Mouse (Mus musculus) kidney, adult 9 months (tissue): ENCODE measurements around the gene Zfp688.
"Not testable (repeated sequence)": the region's sequence is repeated elsewhere in the genome, so short reads cannot be mapped to it uniquely, and the experiment has no call there.

Source experiments
- DNase-seq: peaks from one replicate; pipeline ENCODE4 v3.0.0; 2022

The Zfp688 gene

GRCm38 (mm10) chr7:127406002-127406987, 15.6 kb downstream of the Zfp688 start, which contains the start of gene Zfp764:
Gene Zfp764, minus strand, starts transcription at chr7:127406822.
- peak; percentile 96 for DNase-seq

GRCm38 (mm10) chr7:127404101-127404500, 17.8 kb downstream of the Zfp688 start:
- DNase-seq = not testable (repeated sequence)

- DNase-seq = no peak
Measured at GRCm38 (mm10) chr7:127402980-127403379, 18.9 kb downstream of the Zfp688 start.

GRCm38 (mm10) chr7:127400355-127400754, 21.5 kb downstream of the Zfp688 start:
- no peak for DNase-seq

- DNase-seq = no peak
Measured at GRCm38 (mm10) chr7:127393944-127394333, 27.9 kb downstream of the Zfp688 start.

- peak; percentile 100 for DNase-seq
Measured at GRCm38 (mm10) chr7:127393157-127393943, 28.5 kb downstream of the Zfp688 start, which contains the start of gene E430018J23Rik. Gene E430018J23Rik, minus strand, starts transcription at chr7:127393629.

- no peak for DNase-seq
Measured at GRCm38 (mm10) chr7:127392251-127392824, 29.5 kb downstream of the Zfp688 start.

GRCm38 (mm10) chr7:127391538-127391937, 30.3 kb downstream of the Zfp688 start:
- DNase-seq = no peak

GRCm38 (mm10) chr7:127390306-127390705, 31.6 kb downstream of the Zfp688 start:
- DNase-seq = no peak

GRCm38 (mm10) chr7:127388201-127388600, 33.7 kb downstream of the Zfp688 start:
- not testable (repeated sequence) for DNase-seq

- DNase-seq = peak; percentile 97
Measured at GRCm38 (mm10) chr7:127386641-127387392, 35.1 kb downstream of the Zfp688 start, which contains the start of gene 9130019O22Rik. Gene 9130019O22Rik, minus strand, starts transcription at chr7:127387166.

GRCm38 (mm10) chr7:127385560-127385959, 36.3 kb downstream of the Zfp688 start:
- DNase-seq = not testable (repeated sequence)

- no peak for DNase-seq
Measured at GRCm38 (mm10) chr7:127378310-127378921, 43.5 kb downstream of the Zfp688 start.

GRCm38 (mm10) chr7:127375271-127376245, 46.3 kb downstream of the Zfp688 start, which contains the start of gene Zfp747:
Gene Zfp747, minus strand, starts transcription at chr7:127376050.
- peak; percentile 98 for DNase-seq

- DNase-seq = not testable (repeated sequence)
Measured at GRCm38 (mm10) chr7:127371870-127372269, 50.0 kb downstream of the Zfp688 start.

GRCm38 (mm10) chr7:127371213-127371612, 50.7 kb downstream of the Zfp688 start:
- DNase-seq = no peak
